Mouse (Mus musculus) ES-E14 (cell line): Measurements from ENCODE around the gene Nod2. TPM values are rescaled to one million over a fixed set of nuclear protein-coding genes. Genes with fewer than 3 reads are reported as not detected.

Source experiments
- DNase-seq: peaks from one replicate; pipeline ENCODE4 v3.0.0-alpha.2; 2013; ENCODE audit warnings: low read depth, low spot score
- H3K27ac ChIP-seq: 2 replicates; pipeline ENCODE4 v1.5.1; 2012; ENCODE audit warnings: low read depth, mild to moderate bottlenecking, low read length, moderate library complexity, mixed read lengths; ENCODE audit not compliant: poor library complexity, insufficient read depth, severe bottlenecking
- H3K36me3 ChIP-seq: 2 replicates; pipeline ENCODE4 v1.6.1; 2012; ENCODE audit warnings: mild to moderate bottlenecking, low read length, moderate library complexity, mixed read lengths; ENCODE audit not compliant: control insufficient read depth, poor library complexity, insufficient read depth, severe bottlenecking
- H3K4me1 ChIP-seq, 2 experiments: fragments of 150-350 bp in 1 of 2; sonication (generic) in 1 of 2; 2 replicates each; pipeline ENCODE4 v1.6.1; 2012; ENCODE audit warnings: low read length in 2 of 2, mild to moderate bottlenecking in 1 of 2, mixed read lengths in 1 of 2; ENCODE audit not compliant: control insufficient read depth in 2 of 2, insufficient read depth in 2 of 2, poor library complexity in 1 of 2
- H3K4me3 ChIP-seq, 2 experiments: fragments of 150-350 bp in 1 of 2; sonication (generic) in 1 of 2; 2 replicates each; pipeline ENCODE4 v1.5.1; 2012; ENCODE audit warnings: low read length in 2 of 2, low read depth in 1 of 2, mild to moderate bottlenecking in 1 of 2, mixed read lengths in 1 of 2; ENCODE audit not compliant: insufficient read depth in 1 of 2, poor library complexity in 1 of 2, severe bottlenecking in 1 of 2
- H3K9ac ChIP-seq: 2 replicates; pipeline ENCODE4 v1.6.1; 2012; ENCODE audit warnings: low read depth, mild to moderate bottlenecking, low read length, mixed read lengths; ENCODE audit not compliant: poor library complexity, insufficient read depth, severe bottlenecking
- H3K9me3 ChIP-seq: fragments of 150-350 bp; sonication (generic); 2 replicates; pipeline ENCODE4 v1.6.1; 2012; ENCODE audit warnings: low read depth, mild to moderate bottlenecking, low read length; ENCODE audit not compliant: control insufficient read depth, insufficient read depth
- CHD2 ChIP-seq: IDR thresholded peaks from 2 replicates; pipeline ENCODE4 v1.6.1; 2014; ENCODE audit warnings: mild to moderate bottlenecking, low read depth, low read length, inconsistent platforms
- HCFC1 ChIP-seq: IDR thresholded peaks from 2 replicates; pipeline ENCODE4 v1.6.1; 2012; ENCODE audit warnings: low read length, inconsistent platforms, borderline replicate concordance; ENCODE audit not compliant: insufficient read depth
- MAFK ChIP-seq: IDR thresholded peaks from 2 replicates; pipeline ENCODE4 v1.6.1; 2014; ENCODE audit warnings: mild to moderate bottlenecking, low read depth, low read length, inconsistent platforms; ENCODE audit not compliant: insufficient read depth
- ZC3H11A ChIP-seq: IDR thresholded peaks from 2 replicates; pipeline ENCODE4 v1.6.1; 2012; ENCODE audit warnings: low read depth, mild to moderate bottlenecking, inconsistent platforms, low read length, borderline replicate concordance
- ZNF384 ChIP-seq: IDR thresholded peaks from 2 replicates; pipeline ENCODE4 v1.6.1; 2012; ENCODE audit warnings: low read depth, low read length, inconsistent platforms
- in situ Hi-C, 2 experiments: fragments of 600-800 bp; cut with MboI; formaldehyde crosslinking; loops; one replicate each; pipeline ENCODE4 v1.15.1; 2025; ENCODE audit warnings: low sequenced_read_pairs in 2 of 2, inconsistent platforms in 1 of 2; ENCODE audit not compliant: unreplicated experiment in 2 of 2
- total RNA-seq: library from RNA; depleted of rRNA; stranded (reverse); fragments of 300-350 nt; gene quantifications from 2 replicates; pipeline ENCODE4 v1.2.3, GENCODE M21; 2012

Gene Nod2
- total RNA-seq, 1 experiment, result 0.40 TPM

- Histone ChIP-seq H3K4me1 (no peaks in the 10 kb centered on the region), H3K9me3 (no peaks in the 10 kb centered on the region), H3K4me3 (no peak overlapping the region), H3K27ac (no peak overlapping the region), H3K9ac (no peak overlapping the region), H3K36me3 (no peaks in the 10 kb centered on the region)
- in situ Hi-C loops, result no loop called here
- DNase-seq, result no peak
- TF ChIP-seq MAFK, result no peak
- TF ChIP-seq ZC3H11A, result no peak
- TF ChIP-seq ZNF384, result no peak
- TF ChIP-seq HCFC1, result no peak
- no peak for TF ChIP-seq CHD2
Measured at GRCm38 (mm10) chr8:88655334-88655733, 8.2 kb downstream of the Nod2 start.

DNA sequence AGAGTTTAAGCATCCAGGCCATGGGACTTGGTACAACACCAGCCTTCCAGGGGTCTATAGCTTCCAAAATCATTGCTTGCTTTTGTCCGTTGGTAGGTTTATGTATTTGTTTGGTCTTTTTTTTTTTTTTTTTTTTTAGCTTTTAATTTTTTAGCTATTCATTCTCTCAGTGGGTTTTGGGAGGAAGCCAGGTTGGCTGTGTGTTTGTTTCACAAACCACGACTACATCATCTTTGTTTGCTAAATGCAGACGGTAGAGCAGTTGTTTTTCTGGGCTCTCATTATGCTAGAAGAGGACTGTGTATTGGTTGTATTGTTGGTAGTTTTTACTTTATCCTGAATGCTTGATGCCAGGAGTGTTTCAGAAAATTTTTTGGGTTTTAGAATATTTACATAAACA lies 12.8 kb downstream of the Nod2 start:
- DNase-seq, result no peak
- in situ Hi-C loops, result no loop called here
- TF ChIP-seq CHD2 (no peak), HCFC1 (no peak), MAFK (no peak)
- Histone ChIP-seq H3K36me3 (no peaks in the 10 kb centered on the region), H3K9me3 (no peaks in the 10 kb centered on the region), H3K4me1 (no peaks in the 10 kb centered on the region), H3K9ac (no peak overlapping the region), H3K4me3 (no peak overlapping the region), H3K27ac (no peak overlapping the region)

DNA sequence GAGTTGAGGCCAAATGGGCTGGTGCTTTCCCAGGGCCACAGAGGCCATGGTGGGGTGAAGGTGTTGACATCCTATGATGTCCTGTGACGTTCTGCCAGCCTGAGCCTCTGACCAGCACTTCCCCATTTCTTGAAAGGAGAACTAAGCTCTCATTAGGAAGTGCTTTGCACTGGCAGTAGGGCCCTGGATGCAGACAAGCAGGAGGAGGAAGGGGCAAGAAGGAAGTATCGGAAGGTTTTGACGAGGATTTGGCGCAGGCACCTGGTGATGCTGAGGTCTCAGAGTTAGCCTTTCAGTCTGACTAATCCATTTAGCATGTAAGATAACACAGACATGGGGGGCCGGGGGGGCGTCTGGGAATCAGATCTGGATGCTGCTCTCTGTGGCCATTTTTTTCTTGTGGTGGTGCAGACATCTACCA lies 15.3 kb downstream of the Nod2 start:
- no peaks in the 10 kb centered on the region for H3K36me3 ChIP-seq
- in situ Hi-C loops, result no loop called here
- H3K4me3 ChIP-seq, result no peak overlapping the region
- no peaks in the 10 kb centered on the region for H3K9me3 ChIP-seq
- no peak for DNase-seq
- no peak overlapping the region for H3K27ac ChIP-seq
- no peaks in the 10 kb centered on the region for H3K4me1 ChIP-seq
- no peak for TF ChIP-seq ZC3H11A
- TF ChIP-seq ZNF384, result no peak
- TF ChIP-seq MAFK, result no peak
- TF ChIP-seq CHD2, result no peak
- no peak for TF ChIP-seq HCFC1
- no peak overlapping the region for H3K9ac ChIP-seq

- no peaks in the 10 kb centered on the region for H3K36me3 ChIP-seq
- no peak overlapping the region for H3K27ac ChIP-seq
- no peaks in the 10 kb centered on the region for H3K4me1 ChIP-seq
- TF ChIP-seq HCFC1 (no peak), ZNF384 (no peak), MAFK (no peak), CHD2 (no peak), ZC3H11A (no peak)
- H3K9ac ChIP-seq, result no peak overlapping the region
- DNase-seq, result no peak
- no peak overlapping the region for H3K4me3 ChIP-seq
- in situ Hi-C loops, result no loop called here
- no peaks in the 10 kb centered on the region for H3K9me3 ChIP-seq
Measured at GRCm38 (mm10) chr8:88664121-88664520, 17.0 kb downstream of the Nod2 start.

- TF ChIP-seq HCFC1 (no peak), ZNF384 (no peak), CHD2 (no peak), ZC3H11A (no peak), MAFK (no peak)
- Histone ChIP-seq H3K9ac (no peak overlapping the region), H3K36me3 (no peaks in the 10 kb centered on the region), H3K27ac (no peak overlapping the region), H3K4me3 (no peak overlapping the region), H3K9me3 (no peaks in the 10 kb centered on the region), H3K4me1 (no peaks in the 10 kb centered on the region)
- in situ Hi-C loops, result no loop called here
- no peak for DNase-seq
Measured at GRCm38 (mm10) chr8:88664947-88665346, 17.8 kb downstream of the Nod2 start.
